In genomic region chr2:155691723-155692493, GRCm38 (mm10) we compare ENCODE assay signal across 7 mouse cellular contexts. TPM values are rescaled to one million over a fixed set of nuclear protein-coding genes. Genes with fewer than 3 reads are reported as not detected.
DNase-seq lines count a peak whose midpoint lies in the region; ATAC-seq lines count a peak whose summit lies in the region.

Gene Trpc4ap (minus strand): TSS chr2:155692384.

- H3K27ac ChIP-seq in embryonic facial prominence, embryonic 11.5 days (replicated peaks; ENCODE audit: low read depth, low read length): peak within 1 kb of the TSS; percentile 74; the same call in 1 of the 2 replicates
- peak within 1 kb of the TSS; percentile 77 for H3K27ac ChIP-seq in limb, embryonic 11.5 days (replicated peaks; ENCODE audit: low read depth, low read length)
- H3K27ac ChIP-seq in midbrain, embryonic 14.5 days (replicated peaks; ENCODE audit: low read depth, low read length): peak within 1 kb of the TSS; percentile 92

- H3K9ac ChIP-seq in embryonic facial prominence, embryonic 11.5 days (replicated peaks; ENCODE audit: low read length): peak within 1 kb of the TSS; percentile 93
- H3K9ac ChIP-seq in limb, embryonic 11.5 days (ENCODE audit: low read length): peak within 1 kb of the TSS; percentile 97
- H3K9ac ChIP-seq in midbrain, embryonic 14.5 days (replicated peaks; ENCODE audit: low read length): peak within 1 kb of the TSS; percentile 97

- H3K9me3 ChIP-seq in embryonic facial prominence, embryonic 11.5 days (replicated peaks; ENCODE audit: control insufficient read depth, low read length): no peaks in the 10 kb centered on the region
- H3K9me3 ChIP-seq in limb, embryonic 11.5 days (ENCODE audit: control insufficient read depth, low read length): no peaks in the 10 kb centered on the region
- no peaks in the 10 kb centered on the region for H3K9me3 ChIP-seq in midbrain, embryonic 14.5 days (ENCODE audit: control insufficient read depth, low read length)

- WGBS in embryonic facial prominence, embryonic 11.5 days: under 1% methylated on average over 65 of the region's 72 CpGs
- under 1% methylated on average over 60 of the region's 72 CpGs for WGBS in limb, embryonic 11.5 days
- WGBS in midbrain, embryonic 14.5 days: under 1% methylated on average over 69 of the region's 72 CpGs

- no peaks in the 10 kb centered on the region for H3K27me3 ChIP-seq in embryonic facial prominence, embryonic 11.5 days (ENCODE audit: control insufficient read depth, insufficient read depth, low read length)
- no peaks in the 10 kb centered on the region for H3K27me3 ChIP-seq in limb, embryonic 11.5 days (ENCODE audit: control insufficient read depth, insufficient read depth, low read length)
- H3K27me3 ChIP-seq in midbrain, embryonic 14.5 days (ENCODE audit: control insufficient read depth, insufficient read depth, low read length): no peaks in the 10 kb centered on the region

- peak; percentile 91 for ATAC-seq in embryonic facial prominence, embryonic 11.5 days (replicated peaks; ENCODE audit: insufficient number of reproducible peaks, low FRiP score, low TSS enrichment, low read depth)
- ATAC-seq in limb, embryonic 11.5 days (ENCODE audit: insufficient number of reproducible peaks, low FRiP score, low TSS enrichment, low read depth): peak; percentile 92
- ATAC-seq in midbrain, embryonic 14.5 days (ENCODE audit: low FRiP score, low TSS enrichment): peak; percentile 94

- peak within 1 kb of the TSS; percentile 75 for H3K4me3 ChIP-seq in embryonic facial prominence, embryonic 11.5 days (ENCODE audit: low read depth, low read length)
- H3K4me3 ChIP-seq in limb, embryonic 11.5 days (ENCODE audit: low read depth, low read length): peak within 1 kb of the TSS; percentile 96
- peak within 1 kb of the TSS; percentile 97 for H3K4me3 ChIP-seq in midbrain, embryonic 14.5 days (replicated peaks; ENCODE audit: low read depth, low read length)

- H3K4me1 ChIP-seq in embryonic facial prominence, embryonic 11.5 days (ENCODE audit: control insufficient read depth, insufficient read depth, low read length): no peaks in the 10 kb centered on the region
- H3K4me1 ChIP-seq in limb, embryonic 11.5 days (ENCODE audit: control insufficient read depth, insufficient read depth, low read length): peaks cover 8% of the 10 kb centered on the region; the same call in 1 of the 2 replicates
- H3K4me1 ChIP-seq in midbrain, embryonic 14.5 days (ENCODE audit: control insufficient read depth, insufficient read depth, low read length): peaks cover 14% of the 10 kb centered on the region

- no peaks in the 10 kb centered on the region for H3K36me3 ChIP-seq in embryonic facial prominence, embryonic 11.5 days (replicated peaks; ENCODE audit: control insufficient read depth, insufficient read depth, low read depth, low read length)
- no peaks in the 10 kb centered on the region for H3K36me3 ChIP-seq in limb, embryonic 11.5 days (ENCODE audit: control insufficient read depth, insufficient read depth, low read length)
- H3K36me3 ChIP-seq in midbrain, embryonic 14.5 days (ENCODE audit: control insufficient read depth, insufficient read depth, low read length): peaks cover 7% of the 10 kb centered on the region; the same call in 1 of the 2 replicates

- peak; percentile 97 for DNase-seq in adrenal gland, postnatal 14 days
- DNase-seq in embryonic facial prominence, embryonic 11.5 days (ENCODE audit: low spot score): peak; percentile 96
- peak; percentile 99 for DNase-seq in heart, adult 11 months
- DNase-seq in kidney, adult 18-20 months: peak; percentile 99
- DNase-seq in limb, embryonic 11.5 days (ENCODE audit: low spot score): peak; percentile 99
- peak; percentile 98 for DNase-seq in midbrain, embryonic 14.5 days
- peak; percentile 93 to 97 for DNase-seq in spleen, adult 18-20 months

- peak within 1 kb of the TSS; percentile 66 for H3K4me2 ChIP-seq in embryonic facial prominence, embryonic 11.5 days (ENCODE audit: low read depth, low read length)
- H3K4me2 ChIP-seq in limb, embryonic 11.5 days (ENCODE audit: low read depth, severe bottlenecking): peak within 1 kb of the TSS; percentile 76
- H3K4me2 ChIP-seq in midbrain, embryonic 14.5 days (ENCODE audit: low read length): peak within 1 kb of the TSS; percentile 59

RNA-seq across cellular contexts. Expression of gene Trpc4ap, which starts in this region (rescaled TPM):
- 110 and 124 TPM in 2 replicates for total RNA-seq in adrenal gland, postnatal 14 days (2021)
- polyA plus RNA-seq in embryonic facial prominence, embryonic 11.5 days (2014; fragmentation: Nextera tagmentation; extraction: Ambion mirVana): 143 and 148 TPM in 2 replicates
- polyA plus RNA-seq in limb, embryonic 11.5 days (2014; fragmentation: Nextera tagmentation; extraction: Ambion mirVana): 142 and 143 TPM in 2 replicates
- 154 and 171 TPM in 2 replicates for polyA plus RNA-seq in midbrain, embryonic 14.5 days (2014; fragmentation: Nextera tagmentation; extraction: Ambion mirVana)

Comparison
In these comparisons a context has a peak if more than half of its experiments do, and no peak if none do; other contexts are left out.
1. Peak in every context shown above with its lines: DNase-seq, ATAC-seq, H3K4me3 ChIP-seq and H3K27ac ChIP-seq.